Mouse (Mus musculus) megakaryocyte, adult 5-6 weeks (primary cell): Measurements from ENCODE around the gene Tnik. TPM values are rescaled to one million over a fixed set of nuclear protein-coding genes. Genes with fewer than 3 reads are reported as not detected.

Experiments
- ATAC-seq: 2 replicates; pipeline ENCODE4 v1.8.0; 2016; ENCODE audit warnings: mild to moderate bottlenecking, inconsistent platforms; ENCODE audit not compliant: poor library complexity, severe bottlenecking
- total RNA-seq, 2 experiments: library from RNA; stranded (forward) in 1 of 2; stranded (reverse) in 1 of 2; fragments of 153-499, 151-499 nt in 1 of 2; fragments of 221-1000, 200-1000 nt in 1 of 2; gene quantifications; 2 replicates each; pipeline versions ENCODE4 v1.2.3 to v1.2.4; 2015 to 2017

Gene Tnik
- total RNA-seq, 2 experiments from 2014 or later, result 2.7 to 6.4 TPM

- ATAC-seq, result no peak
These were observed 194.5 kb downstream of the Tnik start for GRCm38 (mm10) chr3:28457517-28457916.

GRCm38 (mm10) chr3:28466688-28467087, 203.7 kb downstream of the Tnik start:
- no peak for ATAC-seq

GRCm38 (mm10) chr3:28467148-28467754, 204.2 kb downstream of the Tnik start:
- ATAC-seq, result no peak

GRCm38 (mm10) chr3:28467871-28468285, 204.9 kb downstream of the Tnik start:
- ATAC-seq, result no peak

- ATAC-seq, result no peak
These were observed 210.4 kb downstream of the Tnik start for GRCm38 (mm10) chr3:28473439-28473838.

GRCm38 (mm10) chr3:28477373-28477772, 214.4 kb downstream of the Tnik start:
- ATAC-seq, result no peak

- ATAC-seq, result no peak
These were observed 222.7 kb downstream of the Tnik start for GRCm38 (mm10) chr3:28485716-28486115.

- no peak for ATAC-seq
These were observed 224.4 kb downstream of the Tnik start for GRCm38 (mm10) chr3:28487418-28487817.

- ATAC-seq, result no peak
These were observed 228.3 kb downstream of the Tnik start for GRCm38 (mm10) chr3:28491085-28492041.

- ATAC-seq, result no peak
These were observed 233.9 kb downstream of the Tnik start for GRCm38 (mm10) chr3:28496806-28497502.

- no peak for ATAC-seq
These were observed 234.5 kb downstream of the Tnik start for GRCm38 (mm10) chr3:28497503-28497857.

GRCm38 (mm10) chr3:28502697-28503096, 239.7 kb downstream of the Tnik start:
- ATAC-seq, result no peak

- no peak for ATAC-seq
These were observed 246.4 kb downstream of the Tnik start for GRCm38 (mm10) chr3:28509337-28509935.

- no peak for ATAC-seq
These were observed 260.0 kb downstream of the Tnik start for GRCm38 (mm10) chr3:28523004-28523482.

GRCm38 (mm10) chr3:28523541-28524165, 260.6 kb downstream of the Tnik start:
- ATAC-seq, result no peak

GRCm38 (mm10) chr3:28524562-28524961, 261.5 kb downstream of the Tnik start:
- no peak for ATAC-seq

GRCm38 (mm10) chr3:28526671-28527070, 263.7 kb downstream of the Tnik start:
- no peak for ATAC-seq

GRCm38 (mm10) chr3:28527231-28527630, 264.2 kb downstream of the Tnik start:
- no peak for ATAC-seq

GRCm38 (mm10) chr3:28529548-28529947, 266.5 kb downstream of the Tnik start:
- ATAC-seq, result no peak

- ATAC-seq, result no peak
These were observed 268.4 kb downstream of the Tnik start for GRCm38 (mm10) chr3:28531294-28531956.
